Mouse (Mus musculus): ENCODE data around the gene Prkrip1.

Prkrip1 gene

GRCm38 (mm10) chr5:136198474-136199391 lies at the start of gene Prkrip1:
Prkrip1 (minus strand) TSS chr5:136198963.
- DNase-seq (ENCODE audit: low spot score): peak; percentile 92

GRCm38 (mm10) chr5:136248441-136248840 lies 49.7 kb upstream of the Prkrip1 start:
- no peak for DNase-seq (ENCODE audit: low spot score)

- DNase-seq (ENCODE audit: low spot score): no peak
Measured at GRCm38 (mm10) chr5:136246452-136246838, 47.7 kb upstream of the Prkrip1 start, which contains the start of gene Sh2b2. Sh2b2 (minus strand) TSS chr5:136246556.

- no peak for DNase-seq (ENCODE audit: low spot score)
Measured at GRCm38 (mm10) chr5:136245541-136246451, 47.0 kb upstream of the Prkrip1 start.

GRCm38 (mm10) chr5:136244762-136245540 lies 46.2 kb upstream of the Prkrip1 start:
- DNase-seq (ENCODE audit: low spot score): peak; percentile 83

GRCm38 (mm10) chr5:136243851-136244761 lies 45.3 kb upstream of the Prkrip1 start:
- DNase-seq (ENCODE audit: low spot score): peak; percentile 32

DNA sequence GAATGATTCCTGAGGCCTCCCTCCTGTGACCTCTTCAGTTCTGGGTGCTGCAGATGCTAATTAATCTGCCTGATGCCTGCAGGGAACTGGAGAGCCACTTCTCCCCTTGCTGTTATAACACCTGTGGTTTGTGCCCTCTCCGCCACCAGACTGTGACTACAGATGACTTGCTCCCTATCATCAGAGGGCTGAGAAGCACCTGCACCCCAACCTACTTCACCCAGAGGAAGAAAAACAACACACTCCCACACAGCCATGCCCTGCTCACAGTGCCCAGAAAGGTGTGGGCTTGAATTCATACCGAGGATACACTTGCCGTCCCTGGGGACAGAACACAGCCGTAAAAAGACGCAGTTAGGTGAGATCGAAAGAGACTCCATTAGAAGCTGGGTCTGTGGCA lies 42.4 kb upstream of the Prkrip1 start:
- no peak for DNase-seq (ENCODE audit: low spot score)

DNA sequence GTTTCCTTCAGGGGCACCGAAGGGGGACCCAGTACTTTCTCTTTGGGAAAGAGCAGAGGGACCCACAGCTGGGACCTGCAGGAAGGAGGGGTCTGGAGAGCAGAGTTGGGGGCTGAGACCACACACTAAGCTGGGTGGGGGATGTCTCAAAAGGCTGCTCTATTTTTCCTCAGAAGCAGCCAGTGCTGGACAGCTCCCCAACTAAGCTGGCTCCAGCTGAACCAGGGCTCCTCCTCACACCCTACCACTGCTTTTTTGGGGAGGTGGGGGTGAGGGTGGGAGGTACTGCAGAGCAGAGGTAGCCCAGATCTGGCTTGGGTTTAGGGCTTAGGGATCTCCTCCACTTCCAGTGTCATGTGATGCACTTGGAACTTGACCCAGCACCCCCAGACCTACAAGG lies 41.6 kb upstream of the Prkrip1 start:
- no peak for DNase-seq (ENCODE audit: low spot score)

DNA sequence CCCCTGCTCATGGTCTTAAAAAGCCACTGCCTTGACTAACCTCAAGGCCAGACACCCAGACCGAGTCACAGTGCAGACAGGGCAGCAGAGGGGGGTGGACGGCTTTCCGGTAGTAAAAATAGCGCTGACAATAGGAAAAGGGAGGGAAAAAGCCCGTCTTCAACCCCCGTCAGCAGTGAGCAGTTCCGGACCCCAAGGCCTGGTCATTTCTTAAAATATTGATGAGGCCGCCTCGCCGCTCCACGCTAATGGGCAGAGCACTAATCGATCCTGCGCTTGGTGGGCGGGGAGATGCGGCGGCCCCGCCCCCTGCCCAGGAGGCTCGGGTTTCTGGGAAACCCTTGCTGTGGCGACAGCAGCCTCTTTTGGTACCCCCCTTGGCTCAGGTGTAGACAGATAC lies 38.8 kb upstream of the Prkrip1 start:
- no peak for DNase-seq (ENCODE audit: low spot score)

DNA sequence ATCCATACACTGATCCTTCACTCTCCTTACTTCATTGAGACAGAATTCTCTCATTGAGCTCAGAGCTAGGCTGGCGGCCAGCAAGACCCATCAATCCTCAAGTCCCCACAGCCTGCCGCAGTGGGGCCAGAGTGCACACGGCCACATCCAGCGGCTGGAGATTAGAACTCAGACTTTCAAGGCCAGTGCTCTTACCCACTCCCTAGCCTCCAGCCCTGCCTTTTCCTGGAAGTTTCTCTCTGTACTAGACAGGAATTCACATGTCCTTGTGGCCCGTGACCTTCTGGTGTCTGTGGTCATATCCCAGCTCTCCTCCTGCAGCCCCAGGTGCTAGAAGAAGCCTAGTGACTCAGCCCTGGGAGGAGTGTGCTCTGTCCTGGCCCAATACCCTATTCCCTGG lies 37.8 kb upstream of the Prkrip1 start:
- DNase-seq (ENCODE audit: low spot score): no peak

- no peak for DNase-seq (ENCODE audit: low spot score)
Measured at GRCm38 (mm10) chr5:136230348-136231035, 31.7 kb upstream of the Prkrip1 start.

DNA sequence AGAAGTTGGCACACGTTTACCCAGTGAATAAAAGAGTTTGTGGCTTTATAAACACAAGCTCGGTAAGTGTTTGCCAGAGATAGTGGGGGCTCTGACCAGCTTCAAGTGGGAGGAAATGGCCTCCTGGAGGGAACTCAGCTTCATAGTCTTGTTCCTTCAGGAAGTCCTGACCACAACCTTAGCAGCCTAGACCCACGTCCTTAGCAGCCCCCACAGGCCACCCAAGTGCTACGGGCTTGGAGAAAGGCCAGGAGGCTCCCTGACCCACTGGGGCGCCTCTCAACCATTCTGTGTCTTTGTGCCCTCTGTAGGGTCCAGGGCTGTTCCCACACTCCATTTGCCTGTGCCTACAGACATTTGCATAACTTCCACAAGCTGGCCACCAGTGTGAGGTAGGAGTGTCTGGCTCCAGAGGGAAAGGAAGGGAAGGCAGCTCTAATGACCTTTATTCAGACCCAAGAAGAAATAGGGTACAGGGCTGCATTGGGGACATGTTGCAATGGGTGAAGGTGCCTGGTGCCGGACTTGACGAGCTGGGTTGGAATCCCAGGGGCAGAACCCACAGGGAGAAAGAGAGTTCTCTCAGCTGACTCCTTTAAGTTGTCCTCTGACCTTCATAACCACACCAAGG lies 27.6 kb upstream of the Prkrip1 start:
- DNase-seq (ENCODE audit: low spot score): no peak

- DNase-seq (ENCODE audit: low spot score): no peak
Measured at GRCm38 (mm10) chr5:136218585-136218984, 19.8 kb upstream of the Prkrip1 start.

DNA sequence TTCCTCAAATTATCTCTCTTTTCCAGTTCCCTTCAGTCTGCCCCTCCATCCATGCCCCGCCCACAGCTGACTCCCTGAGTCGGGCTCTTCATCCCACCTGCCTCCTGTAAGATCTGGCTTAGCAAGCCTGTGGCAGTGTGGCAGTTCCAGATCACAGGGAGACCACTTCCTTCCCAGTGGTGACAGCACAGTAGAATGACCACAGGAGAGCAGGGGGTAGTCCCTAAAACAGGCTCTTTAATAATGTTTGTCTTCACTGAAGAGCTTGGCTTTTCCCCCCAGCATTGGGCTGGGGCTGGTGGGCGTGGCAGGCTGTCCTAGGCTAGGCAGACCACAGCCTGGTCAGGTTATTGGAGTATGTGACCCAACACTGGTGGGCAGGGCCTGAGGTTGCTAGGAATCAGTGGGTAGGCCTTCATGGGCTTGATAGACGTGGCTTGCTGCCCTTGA lies 19.2 kb upstream of the Prkrip1 start:
- no peak for DNase-seq (ENCODE audit: low spot score)

DNA sequence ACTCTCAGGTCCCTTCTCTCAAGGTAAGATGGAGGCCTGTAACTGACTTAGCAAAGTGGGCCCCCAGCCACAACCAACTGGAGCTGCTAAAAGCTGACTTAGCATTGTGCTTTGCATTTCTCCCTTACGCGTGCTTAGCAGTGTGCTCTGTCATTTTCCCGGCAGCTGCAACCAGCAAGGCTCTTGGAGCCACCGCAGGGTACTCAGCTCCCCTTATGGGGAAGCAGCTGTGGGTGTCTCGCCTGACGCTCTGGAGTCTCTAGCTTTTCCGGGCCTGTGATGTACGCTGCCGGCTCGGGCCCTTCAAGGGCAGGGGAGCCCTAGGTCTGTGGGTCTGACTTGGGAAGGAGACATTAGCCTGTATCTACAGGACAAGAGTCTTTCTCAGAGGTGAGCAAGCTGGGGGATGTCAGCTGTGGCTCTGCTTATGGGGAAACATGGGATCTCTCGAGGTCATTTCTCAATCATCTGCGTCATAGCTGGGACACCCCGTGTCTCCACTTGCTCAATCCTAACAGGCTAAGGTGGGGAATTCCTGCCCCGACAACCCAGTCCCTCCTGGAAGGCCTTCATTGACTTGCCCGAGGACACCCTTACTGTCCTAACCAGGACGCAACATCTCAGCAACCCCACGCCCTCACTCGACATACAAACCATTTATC lies 18.4 kb upstream of the Prkrip1 start:
- DNase-seq (ENCODE audit: low spot score): no peak

DNA sequence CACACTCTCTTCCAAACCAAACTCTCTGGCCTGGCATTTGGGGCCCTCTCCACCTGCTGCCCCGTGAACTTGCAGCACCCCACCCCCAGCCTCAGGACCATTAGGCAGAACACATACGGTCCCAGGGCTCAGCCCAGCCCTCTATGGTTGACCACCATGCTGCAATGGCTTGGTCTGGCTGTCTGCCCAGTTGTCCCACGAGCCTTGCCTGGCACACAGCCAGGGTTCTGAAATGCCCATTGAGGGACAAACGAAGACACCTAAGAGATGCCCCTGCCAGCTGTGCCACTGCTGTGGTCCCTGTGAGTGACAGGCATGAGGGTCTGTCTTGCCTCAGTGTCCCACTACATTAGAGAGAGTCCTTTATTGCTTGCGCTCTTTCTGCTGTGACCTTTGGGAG lies 17.2 kb upstream of the Prkrip1 start:
- DNase-seq (ENCODE audit: low spot score): no peak

DNA sequence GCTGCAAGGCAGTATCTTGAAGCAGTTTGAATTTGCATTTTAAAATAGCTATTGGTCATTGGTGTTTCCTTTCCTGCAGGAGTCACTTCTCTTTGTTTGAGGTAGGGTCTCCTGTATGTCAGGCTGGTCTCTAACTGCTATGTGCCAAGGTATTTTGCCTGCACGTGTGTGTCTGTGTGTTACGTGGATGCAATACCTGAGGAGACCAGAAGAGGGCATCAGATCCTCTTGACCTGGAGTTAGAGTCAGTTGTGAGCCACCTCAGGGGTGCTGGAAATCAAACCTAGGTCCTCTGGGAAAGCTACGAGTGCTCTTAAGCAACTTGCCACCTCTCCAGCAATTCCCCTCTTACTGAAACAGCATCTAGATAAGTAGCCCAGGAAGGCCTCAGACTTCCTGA lies 16.4 kb upstream of the Prkrip1 start:
- no peak for DNase-seq (ENCODE audit: low spot score)

GRCm38 (mm10) chr5:136213716-136214115 lies 15.0 kb upstream of the Prkrip1 start:
- DNase-seq (ENCODE audit: low spot score): no peak

DNA sequence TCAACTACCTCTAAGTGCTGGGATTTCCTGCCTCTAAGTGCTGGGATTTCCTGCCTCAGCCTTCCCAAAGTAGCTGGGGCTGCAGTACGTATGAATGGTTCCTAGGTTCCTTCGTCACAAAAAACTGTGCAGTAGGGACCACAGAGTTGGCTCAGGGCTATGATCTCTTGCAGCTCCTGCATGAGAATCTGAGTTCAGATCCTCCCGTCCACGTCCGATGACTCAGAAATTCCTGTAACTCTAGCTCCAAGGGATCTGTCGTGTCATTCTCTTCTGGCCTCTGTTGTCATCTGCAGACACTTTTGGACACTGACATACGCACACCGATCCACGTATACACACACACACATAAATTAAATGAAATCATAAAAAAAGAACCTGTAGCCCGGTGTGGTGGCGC lies 14.0 kb upstream of the Prkrip1 start:
- DNase-seq (ENCODE audit: low spot score): no peak

All from ovary, postnatal 36 days (tissue).